Mouse (Mus musculus) kidney, adult 2 months (tissue): ENCODE results near the gene Tmem108. TPM values are rescaled to one million over a fixed set of nuclear protein-coding genes. Genes with fewer than 3 reads are reported as not detected.
A peak's percentile ranks its signal among the peaks of the same experiment; 100 is the strongest.

Experiments
- DNase-seq: peaks from one replicate; pipeline ENCODE4 v3.0.0; 2021
- H3K27ac ChIP-seq: fragments of 200-500 bp; 2 replicates; pipeline ENCODE4 v1.5.1; 2012; ENCODE audit warnings: low read depth, low read length, control low read depth, inconsistent platforms; ENCODE audit not compliant: insufficient read depth
- H3K27me3 ChIP-seq: fragments of 200-500 bp; replicated peaks from 2 replicates; pipeline ENCODE4 v1.6.1; 2012; ENCODE audit warnings: mild to moderate bottlenecking, moderate library complexity, low read length, inconsistent platforms; ENCODE audit not compliant: control insufficient read depth, insufficient read depth
- H3K36me3 ChIP-seq: fragments of 200-500 bp; 2 replicates; pipeline ENCODE4 v1.6.1; 2012; ENCODE audit warnings: mild to moderate bottlenecking, moderate library complexity, low read length, inconsistent platforms; ENCODE audit not compliant: control insufficient read depth, insufficient read depth
- H3K4me1 ChIP-seq: fragments of 200-500 bp; 2 replicates; pipeline ENCODE4 v1.6.1; 2011; ENCODE audit warnings: low read length; ENCODE audit not compliant: control insufficient read depth, insufficient read depth
- H3K4me3 ChIP-seq: fragments of 200-500 bp; 2 replicates; pipeline ENCODE4 v1.5.1; 2011; ENCODE audit warnings: mild to moderate bottlenecking, low read depth, low read length, control low read depth; ENCODE audit not compliant: insufficient read depth
- CTCF ChIP-seq: fragments of 200-500 bp; conservative IDR thresholded peaks from 2 replicates; pipeline ENCODE4 v1.5.1; 2011; ENCODE audit warnings: low read depth, mild to moderate bottlenecking, control low read depth, low read length, moderate library complexity, mixed read lengths; ENCODE audit not compliant: insufficient read depth, insufficient read length
- POLR2A ChIP-seq: fragments of 200-500 bp; IDR thresholded peaks from one replicate; pipeline ENCODE4 v1.6.1; 2011; ENCODE audit warnings: low read depth, low read length, control low read depth
- WGBS: fragments of 180-500 bp; shearing (Covaris S2); methylation state at CpG from one replicate; pipeline ENCODE4 v1.1.7; 2018; 5-methylcytosine and 5-hydroxymethylcytosine counted together
- polyA plus RNA-seq: library from polyadenylated mRNA; depleted of rRNA; stranded (reverse); fragments of >200 nt; gene quantifications from 2 replicates; pipeline ENCODE4 v1.2.3, GENCODE M21; 2012

Gene Tmem108
- polyA plus RNA-seq, 1 experiment, result 7.1 TPM

DNA sequence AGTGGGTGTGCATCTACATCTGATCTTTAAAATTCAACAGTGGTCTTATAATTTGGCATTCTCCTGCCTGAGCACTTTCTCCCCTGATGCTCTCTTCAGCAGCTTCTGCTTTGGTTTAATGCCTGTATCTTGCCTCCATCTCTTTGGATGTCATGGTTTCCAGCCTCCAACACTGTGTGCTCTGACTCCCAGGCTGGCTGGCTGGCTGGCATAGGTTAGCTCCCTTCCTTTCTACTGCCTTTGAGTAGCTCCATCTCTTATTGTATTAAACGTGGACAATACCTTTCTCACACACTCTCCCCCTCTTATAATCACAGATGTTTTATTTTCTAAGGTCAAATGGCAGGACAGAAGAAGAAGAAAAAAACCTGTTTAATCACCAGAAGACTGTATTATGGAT lies 296.3 kb downstream of the Tmem108 start:
- H3K27ac ChIP-seq, result no peak overlapping the region
- no peak overlapping the region for H3K4me3 ChIP-seq
- no peak for DNase-seq
- H3K27me3 ChIP-seq, result no peaks in the 10 kb centered on the region
- WGBS, result 32% methylated on average over 1 of the region's 1 CpGs
- H3K36me3 ChIP-seq, result no peaks in the 10 kb centered on the region
- TF ChIP-seq CTCF (no peak), POLR2A (no peak)
- no peaks in the 10 kb centered on the region for H3K4me1 ChIP-seq

DNA sequence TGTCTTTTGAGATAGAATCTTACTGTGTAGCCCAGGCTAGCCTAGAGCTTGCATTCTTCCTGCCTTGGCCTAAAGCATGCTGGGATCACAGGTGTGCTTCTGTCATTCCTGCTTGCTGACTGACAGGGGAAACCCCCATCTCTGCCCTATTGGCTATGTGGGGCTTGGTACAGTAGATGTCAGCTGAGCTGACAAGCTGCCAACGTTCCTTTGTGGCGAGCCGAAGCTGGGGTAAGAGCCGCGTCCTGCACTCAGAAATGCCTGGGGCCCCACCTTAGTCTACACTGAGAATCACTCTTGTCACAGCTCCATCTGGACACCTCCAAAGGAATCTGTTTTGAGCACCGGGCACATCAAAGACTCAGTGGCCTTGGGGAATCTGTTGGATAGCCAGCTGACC lies 297.8 kb downstream of the Tmem108 start:
- DNase-seq, result no peak
- no peak for TF ChIP-seq POLR2A
- no peak for TF ChIP-seq CTCF

DNA sequence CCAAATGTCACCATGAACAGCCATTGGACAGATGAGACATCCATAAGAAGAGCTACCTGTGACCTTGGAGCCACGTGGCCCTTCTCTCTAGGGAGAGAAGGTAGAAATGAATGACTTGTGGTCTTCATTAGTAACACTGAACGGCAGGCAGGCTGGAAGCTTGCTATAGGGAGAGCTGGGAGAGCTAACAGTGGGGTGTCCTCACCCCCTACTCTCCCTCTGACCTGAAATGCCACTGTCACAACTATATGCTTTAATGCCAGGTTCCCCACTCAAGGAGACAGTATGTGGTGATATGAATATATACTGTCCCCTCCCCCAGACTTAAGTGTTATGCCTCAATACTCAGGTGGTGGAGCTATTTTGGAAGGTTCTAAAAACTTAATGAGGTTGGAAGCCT lies 301.8 kb downstream of the Tmem108 start:
- 77% methylated on average over 2 of the region's 2 CpGs for WGBS
- Histone ChIP-seq H3K27ac (no peak overlapping the region), H3K27me3 (no peaks in the 10 kb centered on the region), H3K4me1 (no peaks in the 10 kb centered on the region), H3K4me3 (no peak overlapping the region), H3K36me3 (no peaks in the 10 kb centered on the region)
- no peak for DNase-seq
- TF ChIP-seq POLR2A (no peak), CTCF (no peak)

More for the DNA sequence above, 297.8 kb downstream of the Tmem108 start:
- H3K4me3 ChIP-seq, result no peak overlapping the region
- no peaks in the 10 kb centered on the region for H3K4me1 ChIP-seq
- no peaks in the 10 kb centered on the region for H3K27me3 ChIP-seq
- no peak overlapping the region for H3K27ac ChIP-seq
- WGBS, result 84% methylated on average over 6 of the region's 6 CpGs
- H3K36me3 ChIP-seq, result no peaks in the 10 kb centered on the region

DNA sequence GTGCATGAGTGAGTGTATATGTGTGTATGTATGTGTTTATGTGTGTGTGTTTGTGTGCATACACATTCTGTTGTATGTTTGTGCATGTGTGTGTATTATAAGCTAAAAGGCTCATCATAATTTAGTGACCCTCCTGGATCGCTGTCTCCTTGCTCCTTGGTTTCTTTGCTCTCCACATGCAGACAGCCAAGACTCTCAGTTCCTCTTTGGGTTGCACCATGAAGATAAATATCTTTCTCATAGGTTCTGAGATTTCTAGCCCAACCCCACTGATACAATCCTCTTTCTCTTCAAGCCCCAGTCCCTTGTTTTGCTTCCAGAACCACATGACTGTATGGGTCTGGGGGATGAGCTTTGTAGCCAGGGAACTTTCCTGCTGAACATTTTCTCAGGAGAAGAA lies 302.3 kb downstream of the Tmem108 start:
- Histone ChIP-seq H3K4me3 (no peak overlapping the region), H3K27me3 (no peaks in the 10 kb centered on the region), H3K4me1 (no peaks in the 10 kb centered on the region), H3K27ac (no peak overlapping the region), H3K36me3 (no peaks in the 10 kb centered on the region)
- no peak for DNase-seq
- 85% methylated on average over 1 of the region's 1 CpGs for whole genome bisulfite sequencing
- TF ChIP-seq CTCF (no peak), POLR2A (no peak)

DNA sequence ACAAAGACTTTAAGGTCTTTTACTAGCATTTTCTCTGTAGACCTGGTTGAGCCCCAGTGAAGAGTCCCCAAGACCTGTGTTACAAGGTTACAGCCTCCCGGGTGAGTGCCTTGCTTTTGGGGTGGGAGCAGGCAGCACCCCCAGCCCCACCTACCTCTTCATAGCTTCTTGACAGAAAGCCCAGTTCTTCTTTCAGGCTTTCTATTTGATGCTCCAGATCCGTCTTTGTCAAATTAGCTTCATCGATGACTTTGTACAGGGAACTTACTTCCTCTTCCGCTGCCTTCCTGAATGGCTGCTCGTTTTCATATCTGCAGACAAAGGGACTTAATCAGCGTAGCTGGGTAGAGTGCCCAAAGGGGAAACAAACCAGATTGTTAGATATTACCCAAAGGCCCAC lies 312.0 kb downstream of the Tmem108 start:
- Histone ChIP-seq H3K36me3 (no peaks in the 10 kb centered on the region), H3K27me3 (no peaks in the 10 kb centered on the region), H3K4me3 (no peak overlapping the region), H3K4me1 (no peaks in the 10 kb centered on the region; the same call in 1 of the 2 replicates), H3K27ac (no peak overlapping the region)
- TF ChIP-seq CTCF (no peak), POLR2A (no peak)
- no peak for DNase-seq
- 84% methylated on average over 6 of the region's 6 CpGs for WGBS

DNA sequence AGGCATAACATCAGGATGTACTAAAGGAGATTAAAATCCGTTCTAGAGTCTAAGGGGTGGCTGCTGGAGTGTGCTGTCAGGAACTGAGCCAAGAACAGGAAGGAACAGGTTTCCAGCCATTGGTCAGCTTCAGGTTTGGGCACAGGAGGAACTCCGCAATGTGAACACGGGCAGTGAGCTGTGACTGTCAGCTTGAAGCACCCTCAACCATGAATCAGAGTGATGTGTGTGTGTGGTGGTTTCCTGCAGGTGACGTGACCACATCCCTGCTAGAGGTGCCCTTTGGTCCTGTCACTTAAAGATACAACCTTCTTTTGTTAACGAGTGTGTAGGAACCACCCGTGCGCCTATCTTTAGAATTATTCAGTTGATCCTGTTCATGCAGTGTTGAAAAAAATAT lies 312.5 kb downstream of the Tmem108 start:
- Histone ChIP-seq H3K36me3 (no peaks in the 10 kb centered on the region), H3K27ac (no peak overlapping the region), H3K4me1 (no peaks in the 10 kb centered on the region; the same call in 1 of the 2 replicates), H3K4me3 (no peak overlapping the region), H3K27me3 (no peaks in the 10 kb centered on the region)
- WGBS, result 24% methylated on average over 7 of the region's 7 CpGs
- TF ChIP-seq CTCF (no peak), POLR2A (no peak)
- no peak for DNase-seq

DNA sequence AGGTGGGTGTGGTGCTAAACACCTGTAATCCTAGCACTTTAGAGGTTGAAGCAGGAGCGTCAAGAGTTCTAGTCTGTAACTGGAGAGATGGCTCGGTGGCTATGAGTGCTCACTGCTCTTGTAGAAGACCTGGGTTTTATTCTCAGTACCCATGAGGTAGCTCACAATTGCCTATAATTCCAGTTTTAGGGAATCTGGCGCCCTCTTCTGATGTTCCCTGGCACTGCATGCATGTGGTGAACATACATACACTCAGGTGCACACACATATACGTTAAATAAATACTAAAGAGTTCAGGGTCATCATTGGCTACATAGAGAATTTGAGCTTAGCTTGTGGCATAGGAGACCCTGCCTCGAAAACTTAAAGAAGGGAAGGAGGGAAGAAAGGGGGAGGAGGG lies 317.0 kb downstream of the Tmem108 start:
- DNase-seq, result no peak
- H3K36me3 ChIP-seq, result no peaks in the 10 kb centered on the region
- no peak overlapping the region for H3K4me3 ChIP-seq
- TF ChIP-seq POLR2A (no peak), CTCF (no peak)
- WGBS, result 94% methylated on average over 5 of the region's 5 CpGs
- H3K27ac ChIP-seq, result no peak overlapping the region
- no peaks in the 10 kb centered on the region for H3K27me3 ChIP-seq
- no peaks in the 10 kb centered on the region; the same call in 1 of the 2 replicates for H3K4me1 ChIP-seq

DNA sequence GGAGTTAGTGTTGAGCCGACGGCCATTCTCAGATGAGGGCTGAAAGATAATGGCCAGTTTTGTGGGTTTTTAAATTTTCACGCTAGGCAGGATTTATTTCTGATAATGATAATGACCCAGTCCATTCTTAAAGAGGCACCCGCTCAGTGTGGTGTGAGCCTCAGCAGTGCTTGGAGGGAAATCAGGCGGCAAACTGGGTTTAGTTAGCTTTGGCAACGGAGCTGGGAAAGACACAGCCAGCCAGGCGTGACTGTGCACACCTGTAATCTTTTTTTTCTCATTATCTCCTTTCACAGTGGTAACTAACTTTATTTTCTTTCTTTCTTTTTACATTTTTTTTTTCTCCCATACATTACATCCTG lies 317.8 kb downstream of the Tmem108 start:
- Histone ChIP-seq H3K27me3 (no peaks in the 10 kb centered on the region), H3K4me3 (no peak overlapping the region), H3K27ac (no peak overlapping the region), H3K36me3 (no peaks in the 10 kb centered on the region), H3K4me1 (no peaks in the 10 kb centered on the region; the same call in 1 of the 2 replicates)
- 39% methylated on average over 7 of the region's 7 CpGs for WGBS
- no peak for TF ChIP-seq CTCF
- no peak for TF ChIP-seq POLR2A
- DNase-seq, result peak; percentile 3
